Mouse (Mus musculus) fibroblast of lung, adult 2 months (primary cell): ENCODE measurements at regions not wholly inside any gene's neighbourhood (a gene's known extent, or its start where the extent isn't known, plus 50 kb on each side); places are given as distances from the start of the nearest gene placed in this dataset.

Experiments used
- DNase-seq: peaks from one replicate; pipeline ENCODE4 v3.0.0-alpha.2; 2011; ENCODE audit warnings: low read depth

GRCm38 (mm10) chr16:76589791-76590190, 216.2 kb upstream of the Nrip1 start:
- DNase-seq = no peak

DNA sequence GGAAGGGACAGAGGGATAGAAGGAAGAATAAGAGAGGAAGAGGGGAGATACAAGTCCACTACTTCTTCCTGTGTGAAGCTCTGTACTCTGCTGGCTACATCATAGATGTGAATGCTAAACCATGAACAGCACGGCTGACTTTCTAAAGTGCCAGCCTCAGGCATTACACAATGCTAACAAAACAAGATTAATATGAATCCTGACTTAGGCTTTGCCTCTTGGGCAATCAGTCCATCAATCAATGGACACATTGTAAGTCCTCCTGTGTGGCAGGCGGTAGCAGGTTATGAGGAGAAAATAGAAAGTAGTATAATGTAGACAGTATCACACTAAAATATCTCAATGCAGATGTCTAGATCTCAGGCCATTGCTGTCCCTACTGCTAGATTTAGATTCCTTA, 203.6 kb upstream of the Nrip1 start:
- no peak for DNase-seq

GRCm38 (mm10) chr16:76575281-76575680, 201.7 kb upstream of the Nrip1 start:
- DNase-seq = no peak

GRCm38 (mm10) chr16:76566220-76566619, 192.6 kb upstream of the Nrip1 start:
- no peak for DNase-seq

GRCm38 (mm10) chr16:76554846-76555245, 181.2 kb upstream of the Nrip1 start:
- DNase-seq = no peak

- DNase-seq = no peak
Observed at GRCm38 (mm10) chr16:76549628-76550027, 176.0 kb upstream of the Nrip1 start.

DNA sequence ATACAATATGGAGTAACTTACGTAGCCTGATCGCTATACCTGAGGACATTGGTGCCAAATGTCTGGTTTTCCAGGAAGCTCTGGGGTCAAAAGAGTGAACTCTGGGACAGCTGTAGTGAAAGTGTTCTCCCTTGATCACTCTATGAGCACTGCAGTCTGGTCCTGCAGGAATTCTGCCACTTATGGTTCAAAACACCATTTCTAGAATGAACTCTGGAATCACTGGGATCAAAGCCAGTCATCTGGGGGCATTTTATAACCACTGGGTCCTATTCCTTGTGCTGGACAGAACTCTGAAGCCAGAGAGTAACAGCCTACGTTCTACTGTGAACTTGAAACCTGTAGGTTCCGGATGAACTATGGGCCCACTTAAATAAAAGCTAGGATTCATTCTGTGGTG, 173.5 kb upstream of the Nrip1 start:
- no peak for DNase-seq

- DNase-seq = no peak
Observed at GRCm38 (mm10) chr16:76546632-76547031, 173.0 kb upstream of the Nrip1 start.

DNA sequence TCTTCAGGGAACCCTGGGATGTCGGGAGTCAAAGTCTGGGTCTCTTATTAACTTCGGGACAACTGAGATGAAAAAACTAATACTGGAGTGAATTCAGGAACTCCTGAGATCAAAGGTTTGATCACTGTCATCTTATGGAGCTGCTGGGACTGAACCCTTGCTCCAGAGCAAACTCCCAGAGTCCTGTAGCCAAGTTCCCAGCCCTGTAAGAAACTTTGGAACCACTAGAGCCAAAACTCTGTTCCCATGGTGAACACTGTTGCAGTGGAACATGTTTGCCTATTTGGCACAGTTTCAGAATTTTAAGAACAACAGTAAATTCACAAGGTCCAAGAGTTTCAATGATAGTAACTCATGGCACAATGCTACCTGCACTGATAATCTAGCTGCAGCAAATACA, 172.3 kb upstream of the Nrip1 start:
- DNase-seq = no peak

DNA sequence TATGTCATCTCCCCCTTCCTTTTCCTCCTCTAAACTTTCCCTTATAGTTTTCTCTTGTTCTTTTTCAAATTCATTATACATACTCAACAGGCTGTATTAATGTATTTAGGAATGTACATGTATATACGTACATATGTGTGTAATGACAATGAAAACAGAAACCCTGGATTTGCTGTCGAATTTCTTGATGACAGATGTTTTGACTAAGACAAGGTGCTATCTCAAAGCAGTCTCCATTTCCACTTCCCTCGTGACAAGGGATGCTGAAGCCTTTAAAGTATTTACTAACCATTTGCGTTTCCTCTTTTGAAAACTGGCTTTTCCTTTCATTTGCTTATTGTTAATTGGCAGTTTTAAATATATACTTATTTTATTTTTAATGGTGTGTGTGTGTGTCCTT, 171.3 kb upstream of the Nrip1 start:
- no peak for DNase-seq

DNA sequence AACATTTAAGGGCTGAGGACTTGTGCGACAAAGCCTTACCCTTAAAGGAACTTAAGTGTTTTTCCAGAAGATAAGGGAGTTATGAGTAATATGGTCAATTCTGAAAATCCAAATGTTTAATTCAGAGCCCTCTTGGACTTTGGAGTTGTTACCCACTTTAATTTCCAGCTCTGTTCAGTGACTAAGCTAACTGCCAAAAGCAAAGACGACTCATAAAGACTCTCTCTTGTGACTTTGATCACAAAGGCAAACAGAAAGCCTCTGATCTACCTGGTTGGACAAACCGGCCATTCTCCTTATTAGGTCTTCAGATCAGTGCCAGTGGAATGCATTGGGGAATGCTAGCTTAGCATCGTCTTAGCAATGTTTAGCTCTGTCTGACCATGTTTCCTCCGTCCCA, 167.3 kb upstream of the Nrip1 start:
- no peak for DNase-seq

DNA sequence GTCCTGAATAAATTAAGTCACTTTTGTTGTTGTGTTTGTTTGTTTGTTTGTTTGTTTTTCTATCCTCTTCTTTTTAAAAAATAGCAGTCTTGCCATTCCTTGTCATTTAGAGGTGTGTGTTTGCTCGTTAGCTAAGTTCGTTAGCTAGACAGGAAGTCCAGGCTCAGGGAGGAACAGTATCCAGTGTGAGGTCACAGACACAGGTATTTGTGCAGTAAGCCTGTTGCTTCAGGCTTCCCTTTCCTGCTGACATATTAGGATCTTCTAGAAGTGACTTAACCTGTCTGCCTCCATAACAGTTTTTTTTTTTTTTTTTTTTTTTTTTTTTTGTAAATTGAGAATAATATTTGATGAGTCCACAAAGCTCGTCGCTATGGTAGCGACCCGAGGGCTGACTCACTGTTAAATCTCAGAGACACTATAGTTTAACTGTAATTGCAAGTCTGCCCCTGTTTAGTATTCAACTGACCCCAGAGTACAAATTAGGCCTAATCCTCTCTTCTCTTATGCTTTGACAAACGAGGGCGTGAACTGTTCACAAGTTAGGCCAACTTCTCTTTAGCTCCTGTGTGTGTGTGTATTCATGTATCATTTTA, 166.8 kb upstream of the Nrip1 start:
- no peak for DNase-seq

DNA sequence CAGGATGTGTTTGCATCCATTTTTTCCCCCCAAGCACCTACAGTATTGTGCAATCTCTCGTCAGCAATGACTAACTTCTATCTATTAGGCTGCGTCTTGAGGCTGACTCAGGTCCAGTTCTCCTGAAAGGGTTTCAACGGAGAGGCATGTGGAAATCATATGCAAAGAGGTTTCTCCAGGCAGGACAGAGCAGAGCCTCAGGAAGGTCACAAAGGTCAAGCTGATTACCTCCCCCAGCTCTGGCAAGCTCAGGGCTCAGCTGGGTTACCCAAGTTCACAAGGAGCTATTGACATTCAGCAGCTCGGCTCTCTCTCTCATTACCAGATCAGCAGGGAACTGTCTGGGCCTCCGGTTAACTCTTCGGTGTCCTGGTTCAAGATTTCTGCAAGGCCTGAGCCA, 166.0 kb upstream of the Nrip1 start:
- DNase-seq = peak; percentile 22

- DNase-seq = no peak
Observed at GRCm38 (mm10) chr16:76537871-76538270, 164.2 kb upstream of the Nrip1 start.

DNA sequence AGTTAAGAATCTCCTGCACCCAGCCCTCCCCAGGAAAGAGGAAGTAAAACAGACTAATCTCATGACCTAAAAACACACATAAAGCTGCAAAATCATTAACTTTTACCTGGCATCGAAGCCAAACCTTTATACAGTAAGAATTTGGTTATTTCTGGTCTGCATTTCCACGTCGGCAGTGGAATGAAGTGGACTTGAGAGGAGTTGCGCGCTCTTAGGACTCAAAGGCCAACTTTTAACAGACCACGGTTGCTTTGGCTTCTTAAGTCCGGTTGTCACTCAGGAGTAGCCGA, 159.2 kb upstream of the Nrip1 start:
- DNase-seq = no peak

DNA sequence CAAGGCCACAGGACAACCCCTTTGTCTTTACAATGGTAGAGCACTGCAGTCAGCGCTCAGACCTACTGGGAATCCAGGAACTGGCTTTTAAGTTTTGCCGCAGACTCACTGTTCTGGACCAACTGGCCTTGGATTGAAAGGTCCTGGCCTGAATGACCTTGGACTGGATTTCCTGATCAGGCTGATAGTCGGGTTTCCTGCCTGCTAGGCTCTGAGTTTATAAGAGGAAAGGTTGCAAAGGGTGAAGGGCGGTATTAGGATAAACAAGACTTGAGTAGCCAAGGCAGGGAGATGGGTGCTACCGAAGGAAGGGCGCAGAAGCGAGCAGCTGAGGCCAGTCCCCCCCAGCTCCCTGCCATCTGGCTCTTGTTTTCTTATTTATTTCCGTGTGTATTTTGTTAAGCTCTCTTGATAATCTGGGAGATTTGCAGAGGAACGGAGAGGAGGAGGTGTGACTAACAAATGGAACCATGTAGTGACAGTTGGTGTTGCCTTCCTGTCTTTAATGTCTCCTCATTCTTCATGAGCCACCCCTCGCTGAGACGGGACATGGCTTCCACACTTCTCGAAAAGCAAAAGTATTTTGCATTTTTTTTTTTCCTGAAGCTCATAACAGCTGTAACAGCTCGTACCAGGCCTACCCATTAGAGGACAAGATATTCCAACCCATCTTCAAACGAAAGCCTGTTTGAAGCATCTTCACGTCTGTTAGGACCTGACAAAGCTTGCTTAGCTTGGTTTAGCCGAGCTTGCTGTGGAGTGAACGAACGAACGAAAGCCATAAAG, 158.7 kb upstream of the Nrip1 start:
- DNase-seq = no peak

- no peak for DNase-seq
Observed at GRCm38 (mm10) chr16:76530886-76531285, 157.3 kb upstream of the Nrip1 start.

GRCm38 (mm10) chr16:76529613-76530012, 156.0 kb upstream of the Nrip1 start:
- DNase-seq = no peak

GRCm38 (mm10) chr16:76527106-76527949, 153.7 kb upstream of the Nrip1 start:
- no peak for DNase-seq

- no peak for DNase-seq
Observed at GRCm38 (mm10) chr16:76525563-76525962, 151.9 kb upstream of the Nrip1 start.

DNA sequence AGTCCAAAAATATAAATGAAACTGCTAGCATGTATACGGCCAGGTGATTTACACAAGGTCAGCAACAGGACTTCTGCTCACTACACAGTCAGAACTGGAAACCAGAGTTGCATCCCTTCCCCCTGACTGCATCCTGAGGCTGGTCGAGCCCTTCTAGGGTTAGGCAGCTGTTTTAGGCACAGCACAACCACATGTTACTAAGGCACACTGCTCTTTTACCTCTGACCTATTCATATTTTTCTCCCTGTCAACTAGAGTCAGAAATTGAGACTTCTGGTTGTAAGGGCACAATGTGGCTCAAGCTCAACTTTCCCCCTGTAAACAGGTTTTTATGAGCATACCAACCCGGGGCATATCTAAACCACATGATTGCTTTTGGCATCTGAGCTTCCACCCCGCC, 151.3 kb upstream of the Nrip1 start:
- no peak for DNase-seq

DNA sequence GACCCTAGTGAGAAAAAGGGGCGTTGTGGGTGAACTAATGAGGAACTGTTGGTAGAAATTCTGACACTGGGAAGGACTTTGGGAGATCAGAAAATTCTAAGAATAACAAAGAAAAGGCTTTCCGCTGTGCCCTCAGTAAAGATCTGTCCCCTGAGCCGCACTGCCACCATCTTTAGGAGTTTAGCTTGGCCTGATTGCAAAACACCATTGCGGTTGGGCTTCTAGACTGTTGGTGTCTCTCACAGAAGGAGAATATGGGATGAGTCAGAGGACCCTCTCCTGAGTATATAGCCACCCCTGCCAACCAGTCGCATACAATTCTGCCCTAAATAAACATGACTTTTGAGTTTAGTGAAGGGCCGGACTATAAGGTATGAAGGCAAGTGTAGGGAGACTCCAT, 147.5 kb upstream of the Nrip1 start:
- DNase-seq = no peak

DNA sequence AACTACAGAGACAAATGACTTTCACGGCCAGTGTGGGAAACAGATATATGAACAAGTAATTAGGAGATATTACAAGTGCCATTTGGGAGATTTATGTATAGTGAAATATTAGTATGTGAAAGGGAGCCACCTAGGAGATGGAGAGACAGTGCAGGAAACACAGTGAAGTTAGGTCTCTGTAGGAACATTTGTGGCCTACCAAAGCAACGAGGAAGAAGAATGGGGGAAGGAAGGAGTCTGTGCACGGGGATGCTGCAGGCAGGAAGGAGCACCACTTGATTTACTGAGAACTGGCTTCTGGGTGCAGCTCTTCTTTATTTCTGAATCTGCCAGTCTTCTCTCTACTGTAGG, 147.0 kb upstream of the Nrip1 start:
- no peak for DNase-seq
